Mouse (Mus musculus) yolk sac, embryonic 10.5 days (tissue): ENCODE measurements around the gene Cacna2d3.
A peak's percentile ranks its signal among the peaks of the same experiment; 100 is the strongest.

Experiments
- DNase-seq: peaks from one replicate; pipeline ENCODE4 v3.0.0-alpha.2; 2017; ENCODE audit warnings: low spot score

The Cacna2d3 gene

DNA sequence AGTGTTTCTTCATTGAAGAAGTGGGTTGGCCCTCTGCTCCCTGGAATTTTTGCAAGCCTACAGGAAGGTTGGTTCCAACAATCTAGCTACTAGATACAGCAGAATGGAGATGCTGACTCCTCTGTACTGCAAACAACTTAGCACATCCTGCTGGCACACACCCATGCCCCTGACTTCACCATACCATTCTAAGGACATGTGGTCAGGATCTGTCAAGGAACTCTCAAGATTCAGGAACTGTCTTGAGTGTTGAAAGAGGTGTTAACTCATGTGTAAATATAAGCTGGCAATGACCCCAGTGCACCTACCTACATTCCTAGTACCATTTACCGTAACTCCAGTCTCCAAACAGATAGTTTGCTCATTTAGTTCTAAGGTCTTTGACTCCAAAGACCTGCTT is 461.0 kb downstream of the Cacna2d3 start:
- DNase-seq = no peak

- DNase-seq = no peak
Observed at GRCm38 (mm10) chr14:29243516-29243915, 478.1 kb downstream of the Cacna2d3 start.

- DNase-seq = no peak
Observed at GRCm38 (mm10) chr14:29238446-29238845, 483.2 kb downstream of the Cacna2d3 start.

DNA sequence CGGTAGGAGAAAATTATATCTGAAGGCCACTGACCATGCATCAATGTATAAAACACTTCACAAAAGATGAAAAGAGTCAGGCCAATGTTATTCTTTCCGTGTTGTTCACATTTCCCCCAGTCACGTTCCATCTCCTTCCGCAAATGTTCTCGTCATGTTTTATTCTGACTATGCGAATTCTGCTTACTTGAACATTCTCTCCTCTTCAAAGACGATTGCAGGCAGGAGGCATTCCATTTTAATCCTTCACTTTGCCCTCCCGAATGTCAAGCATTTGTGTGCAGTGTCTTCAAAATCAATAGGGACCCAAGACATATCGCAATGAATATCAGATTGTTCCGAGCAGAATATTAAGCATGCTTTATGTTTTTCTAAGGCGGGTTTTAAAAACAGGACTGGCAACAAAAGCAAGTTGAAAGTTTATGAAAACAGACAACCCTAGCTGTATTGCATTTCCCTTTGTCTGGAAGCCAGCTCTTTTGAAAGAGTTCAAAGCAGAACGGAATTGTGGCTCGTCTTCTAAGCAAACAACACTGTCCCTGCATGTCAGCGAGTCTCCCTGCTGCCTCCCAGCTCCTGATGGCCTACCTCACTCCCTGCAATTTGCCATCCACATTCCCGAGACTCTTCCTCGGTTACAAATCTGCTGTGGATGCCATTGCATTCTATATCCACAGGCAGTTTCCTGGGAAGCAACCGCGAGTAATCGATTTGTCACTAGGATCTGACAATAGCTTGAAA is 492.5 kb downstream of the Cacna2d3 start:
- no peak for DNase-seq

DNA sequence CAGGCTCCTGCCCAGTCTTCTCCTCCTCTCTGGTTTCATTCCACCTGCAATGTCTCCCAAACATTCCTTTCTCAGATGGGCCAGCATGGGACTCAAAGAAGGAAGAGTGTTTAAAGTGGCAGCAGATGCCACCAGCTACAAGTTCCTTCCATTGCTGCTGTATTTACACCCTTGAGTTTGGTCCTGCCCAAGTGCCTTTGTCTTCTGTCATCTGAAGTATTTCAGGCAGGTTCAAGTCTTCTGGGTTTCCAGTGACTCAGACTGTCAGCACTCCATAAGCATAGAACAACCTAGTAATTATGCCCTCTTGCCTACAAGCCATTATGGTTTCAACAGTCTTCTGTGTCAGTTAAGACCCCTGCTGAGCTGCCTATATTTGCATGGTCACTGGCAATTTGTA is 493.2 kb downstream of the Cacna2d3 start:
- no peak for DNase-seq

GRCm38 (mm10) chr14:29227959-29228358 is 493.7 kb downstream of the Cacna2d3 start:
- DNase-seq = no peak

DNA sequence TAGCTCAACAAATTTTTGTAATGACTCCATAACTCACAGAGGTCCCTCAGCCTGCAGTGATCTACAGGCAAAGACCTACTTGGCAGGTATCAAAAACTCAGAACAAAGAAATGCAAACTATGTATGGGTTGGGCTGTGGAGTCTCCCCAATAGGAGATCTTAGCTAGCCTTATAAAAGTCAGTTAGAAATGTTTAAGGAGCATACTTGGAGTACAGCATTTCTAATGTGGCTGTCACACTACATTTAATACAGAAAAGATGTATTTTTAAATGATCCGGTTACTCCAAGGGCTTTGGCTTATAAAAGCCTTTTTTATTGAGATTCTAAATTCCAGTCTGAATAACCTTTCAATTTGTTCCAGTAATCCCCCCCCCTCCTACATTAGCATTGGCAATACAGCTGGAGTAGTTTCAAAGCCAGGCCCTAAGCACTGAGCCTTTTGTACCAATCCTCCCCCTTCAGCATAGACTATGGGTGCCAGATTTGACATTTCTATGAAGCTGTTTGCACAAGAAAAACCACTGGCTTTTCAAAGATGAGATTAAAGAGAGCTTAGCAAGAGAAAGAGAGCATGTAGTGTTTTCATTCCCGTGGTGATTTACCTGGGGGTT is 495.8 kb downstream of the Cacna2d3 start:
- no peak for DNase-seq

GRCm38 (mm10) chr14:29223012-29223411 is 498.7 kb downstream of the Cacna2d3 start:
- no peak for DNase-seq

DNA sequence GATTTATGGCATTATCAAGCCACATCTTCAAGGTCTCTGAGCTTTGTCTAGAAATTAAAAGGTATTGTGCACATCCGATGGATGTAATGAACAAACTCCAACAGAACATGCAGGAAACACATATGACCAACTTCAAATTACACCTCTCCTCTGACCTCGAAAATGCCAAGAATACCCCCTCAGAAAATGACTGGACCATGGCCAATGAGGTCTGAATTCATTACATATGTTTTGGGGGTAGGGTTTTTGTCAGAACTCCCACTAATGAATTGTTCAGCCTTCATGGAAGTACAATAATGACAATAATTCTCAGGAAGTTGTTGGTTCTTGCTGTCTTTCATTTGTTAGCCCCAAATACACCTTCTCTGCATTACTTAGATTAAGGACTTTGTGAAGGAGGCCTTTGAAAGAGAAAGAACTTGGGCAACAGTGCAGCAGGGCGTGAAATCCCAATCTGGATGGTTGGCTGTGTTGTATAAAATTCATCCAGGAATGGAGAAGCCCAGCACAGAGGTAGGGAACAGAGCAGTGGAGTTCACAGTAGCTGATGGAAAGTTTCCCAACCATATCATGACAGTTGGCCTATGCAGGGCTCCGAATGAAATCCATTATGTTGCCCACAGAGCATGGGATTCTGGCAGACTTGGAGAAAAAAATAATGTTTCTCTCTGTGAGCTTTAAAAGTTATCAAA is 499.3 kb downstream of the Cacna2d3 start:
- DNase-seq = no peak

GRCm38 (mm10) chr14:29216106-29216505 is 505.6 kb downstream of the Cacna2d3 start:
- no peak for DNase-seq

DNA sequence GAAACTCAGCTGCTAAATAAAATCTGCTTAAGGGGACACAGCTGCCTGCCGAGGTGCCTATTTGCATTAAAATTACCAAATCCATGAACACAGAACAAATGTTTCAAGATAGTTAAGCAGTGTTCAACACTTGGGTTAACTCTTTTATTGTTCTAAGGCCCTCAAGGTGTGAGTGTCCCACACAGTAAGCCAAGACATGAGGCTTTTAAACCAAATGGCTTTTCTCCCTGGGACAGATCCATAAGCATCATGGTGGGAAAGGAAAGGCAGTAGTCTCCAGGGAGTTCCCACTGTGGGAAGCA is 516.7 kb downstream of the Cacna2d3 start:
- no peak for DNase-seq

GRCm38 (mm10) chr14:29204236-29204966 is 517.3 kb downstream of the Cacna2d3 start:
- DNase-seq = no peak

DNA sequence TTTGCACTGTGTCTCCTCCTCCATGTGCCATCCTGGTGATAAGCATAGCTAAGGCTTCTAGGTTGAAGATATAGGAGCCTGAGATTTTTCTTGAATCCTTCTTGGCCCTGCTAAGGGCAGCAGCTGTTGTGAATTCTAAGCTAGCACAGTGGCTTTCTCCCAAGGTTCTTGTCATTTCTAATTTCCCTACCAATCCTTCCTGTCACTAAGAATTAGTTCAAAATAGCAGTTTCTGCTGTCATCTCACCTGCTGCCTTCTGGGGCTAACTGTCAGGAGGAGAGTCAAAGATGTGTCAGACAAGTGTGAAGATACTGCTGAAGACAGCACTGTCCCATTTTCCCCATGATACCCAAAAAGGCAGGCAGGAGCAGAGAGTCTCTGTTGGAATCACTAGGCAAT is 525.5 kb downstream of the Cacna2d3 start:
- no peak for DNase-seq

DNA sequence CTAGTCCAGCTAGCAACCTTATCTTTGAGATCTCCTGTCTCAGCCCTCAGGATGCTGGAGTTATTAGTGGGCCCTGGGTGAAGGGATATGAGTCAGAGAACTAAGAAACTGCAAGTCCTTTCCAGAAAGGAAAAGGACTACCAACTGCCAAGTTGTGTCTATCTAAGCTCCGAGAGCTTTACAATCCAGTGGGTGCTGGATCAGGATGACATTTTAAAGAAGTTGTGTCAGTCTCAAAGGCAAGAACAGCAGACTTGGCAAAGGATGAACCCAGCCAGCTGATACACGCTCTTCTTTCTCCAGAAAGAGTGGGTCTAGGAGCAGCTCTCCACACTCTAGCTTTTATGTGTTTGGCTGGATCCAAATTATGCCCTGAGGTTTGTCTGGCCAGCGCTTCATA is 530.2 kb downstream of the Cacna2d3 start:
- DNase-seq = no peak

DNA sequence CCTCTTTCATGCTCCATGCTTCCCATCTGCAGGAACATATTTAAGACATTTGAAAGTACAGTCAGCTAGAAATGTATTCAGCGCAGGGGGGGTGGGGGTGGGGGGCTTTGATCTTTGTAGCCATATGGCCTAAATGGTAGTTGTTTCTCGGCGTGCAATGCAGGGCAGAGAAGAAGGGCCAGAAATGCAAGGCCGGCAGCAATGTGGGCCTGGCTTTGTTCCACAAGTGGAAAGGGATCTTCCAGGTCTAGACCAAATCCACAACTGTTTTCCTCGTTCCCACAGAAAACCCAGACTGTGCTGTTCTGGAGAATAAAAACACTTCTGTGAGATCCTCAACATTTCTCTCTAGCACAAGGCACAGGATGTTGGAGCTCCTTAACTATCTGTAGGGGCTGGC is 537.9 kb downstream of the Cacna2d3 start:
- no peak for DNase-seq

DNA sequence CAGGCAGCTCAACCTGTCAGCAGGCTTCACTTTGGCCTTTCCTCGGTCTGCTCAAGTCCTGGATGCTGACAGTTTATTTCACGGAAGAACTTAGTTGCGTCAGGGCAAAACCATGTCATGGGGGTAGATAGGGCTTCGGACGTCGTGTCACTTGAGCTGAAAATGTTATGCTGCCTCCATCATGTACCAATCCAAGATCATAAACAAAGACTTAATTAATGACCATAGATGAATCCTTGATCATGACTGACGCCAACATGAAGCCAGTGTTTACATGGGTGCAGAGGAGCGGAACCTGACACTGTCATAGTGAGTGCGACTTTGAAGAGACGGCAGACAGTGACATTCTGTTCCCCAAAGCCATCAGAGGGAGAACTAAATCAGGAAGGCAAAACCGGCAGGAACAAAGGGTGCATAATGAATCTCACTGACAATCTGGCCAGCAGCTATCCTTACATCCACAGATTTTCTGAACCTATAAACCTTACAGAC is 542.2 kb downstream of the Cacna2d3 start:
- no peak for DNase-seq

GRCm38 (mm10) chr14:29178695-29179396 is 542.8 kb downstream of the Cacna2d3 start:
- DNase-seq = peak; percentile 26

- DNase-seq = no peak
Observed at GRCm38 (mm10) chr14:29174762-29175161, 546.9 kb downstream of the Cacna2d3 start.

DNA sequence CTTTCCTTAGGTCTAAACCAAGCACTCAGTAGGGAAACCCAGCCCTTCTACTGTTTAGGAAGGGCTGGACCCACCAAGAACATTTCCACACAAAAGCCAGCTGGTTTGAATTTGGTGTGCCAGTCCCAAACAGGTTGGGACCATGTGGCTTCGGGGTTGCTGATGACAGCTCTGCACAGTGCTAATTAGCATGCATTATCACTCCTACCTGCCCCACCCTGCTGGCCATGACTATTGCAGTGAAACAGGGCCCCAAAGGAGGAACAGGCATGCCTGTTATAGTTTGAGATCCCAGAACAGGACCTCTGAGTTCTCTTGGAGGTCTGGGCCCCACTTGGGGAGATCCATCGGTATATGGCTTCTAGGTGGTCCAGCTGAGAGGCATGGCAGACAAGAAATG is 549.5 kb downstream of the Cacna2d3 start:
- no peak for DNase-seq

DNA sequence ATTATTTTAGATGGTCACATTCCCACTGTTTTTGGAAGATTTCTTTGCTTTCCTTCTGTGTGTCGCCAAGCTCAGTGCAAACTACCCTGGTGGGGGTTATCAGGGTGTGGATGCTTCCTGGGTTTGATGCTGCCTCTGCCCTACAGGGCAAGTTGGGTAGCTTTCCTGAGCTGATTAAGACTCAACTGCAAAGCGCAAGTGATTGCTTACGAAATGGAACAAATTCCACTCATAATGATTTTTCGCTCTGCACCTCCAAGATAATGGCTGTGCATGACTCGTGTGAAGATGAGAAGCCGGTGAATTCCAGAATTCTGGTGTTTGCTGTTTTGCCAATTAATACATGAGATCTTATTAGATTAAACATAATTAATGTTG is 557.0 kb downstream of the Cacna2d3 start:
- no peak for DNase-seq

GRCm38 (mm10) chr14:29163998-29164652 is 557.5 kb downstream of the Cacna2d3 start:
- DNase-seq = no peak

DNA sequence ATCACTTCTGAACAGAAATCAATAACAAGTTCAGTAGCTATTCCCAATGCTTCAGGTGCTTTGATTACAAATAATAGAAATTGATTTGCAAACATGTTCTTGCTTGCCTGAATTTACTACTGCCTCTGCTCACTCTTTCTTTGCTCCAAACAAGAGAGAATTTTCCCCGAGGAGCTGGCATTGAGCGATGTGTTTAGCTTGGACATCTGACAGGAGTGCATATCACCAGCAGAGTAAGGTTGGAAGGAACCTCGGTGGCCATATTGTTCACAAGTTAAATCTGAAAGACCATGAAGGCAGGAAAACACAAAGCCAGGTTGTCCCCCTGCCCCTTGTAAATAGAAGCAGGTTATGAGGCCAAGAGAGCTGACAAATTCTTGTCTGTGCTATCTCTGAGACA is 561.9 kb downstream of the Cacna2d3 start:
- no peak for DNase-seq
